Mouse (Mus musculus): Measurements from ENCODE around the gene Sdk2. TPM values are rescaled to one million over a fixed set of nuclear protein-coding genes. Genes with fewer than 3 reads are reported as not detected.

The Sdk2 gene
- polyA plus RNA-seq, 1 experiment = 6.7 TPM

DNA sequence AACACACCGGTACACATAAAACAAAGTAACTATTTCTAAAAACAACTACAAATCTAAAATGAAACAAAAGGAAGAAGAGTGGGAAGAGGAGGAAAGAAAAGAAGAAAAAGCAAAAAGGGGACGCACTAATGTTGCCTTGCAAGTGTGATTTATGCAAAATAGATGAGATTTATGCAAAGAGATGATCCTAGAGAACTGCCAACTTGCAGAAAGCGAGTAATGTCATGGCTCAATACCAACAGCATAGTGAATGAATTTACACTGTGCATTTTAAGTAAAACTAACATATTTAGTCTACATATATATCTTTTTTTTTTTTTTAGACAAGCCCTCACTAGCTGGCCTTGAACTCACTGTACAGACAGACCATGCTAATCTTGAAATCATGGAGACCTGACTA, 292.1 kb downstream of the Sdk2 start:
- DNase-seq (ENCODE audit: low read depth) = peak; percentile 61
- TF ChIP-seq CTCF (IDR thresholded peaks at IDR 0.05; ENCODE audit: borderline replicate concordance, extremely low read depth, insufficient read depth, insufficient read length) (no peak), POLR2A (IDR thresholded peaks at IDR 0.05; ENCODE audit: borderline replicate concordance, extremely low read depth, insufficient read depth, insufficient read length, poor library complexity, severe bottlenecking) (no peak)

DNA sequence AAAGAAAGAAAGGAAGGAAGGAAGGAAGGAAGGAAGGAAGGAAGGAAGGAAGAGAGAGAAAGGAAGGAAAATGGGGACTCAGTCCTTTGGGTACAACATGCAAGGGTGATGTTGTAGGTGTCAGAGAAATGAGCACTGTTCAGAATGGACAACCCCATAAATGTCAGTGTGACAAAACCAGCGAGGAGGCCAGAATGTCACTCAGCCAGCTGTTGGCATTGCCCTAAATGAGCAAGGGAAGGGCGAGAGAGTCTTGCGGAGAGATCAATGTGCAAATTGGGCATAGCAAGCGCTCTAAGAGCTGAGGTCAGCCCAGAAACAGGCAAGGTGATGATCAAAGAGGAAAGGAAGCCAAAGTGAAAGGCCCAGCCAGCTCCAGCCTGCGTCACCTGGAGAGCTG, 293.7 kb downstream of the Sdk2 start:
- no peak for DNase-seq (ENCODE audit: low read depth)
- TF ChIP-seq CTCF (IDR thresholded peaks at IDR 0.05; ENCODE audit: borderline replicate concordance, extremely low read depth, insufficient read depth, insufficient read length) = no peak
- no peak for TF ChIP-seq POLR2A (IDR thresholded peaks at IDR 0.05; ENCODE audit: borderline replicate concordance, extremely low read depth, insufficient read depth, insufficient read length, poor library complexity, severe bottlenecking)

DNA sequence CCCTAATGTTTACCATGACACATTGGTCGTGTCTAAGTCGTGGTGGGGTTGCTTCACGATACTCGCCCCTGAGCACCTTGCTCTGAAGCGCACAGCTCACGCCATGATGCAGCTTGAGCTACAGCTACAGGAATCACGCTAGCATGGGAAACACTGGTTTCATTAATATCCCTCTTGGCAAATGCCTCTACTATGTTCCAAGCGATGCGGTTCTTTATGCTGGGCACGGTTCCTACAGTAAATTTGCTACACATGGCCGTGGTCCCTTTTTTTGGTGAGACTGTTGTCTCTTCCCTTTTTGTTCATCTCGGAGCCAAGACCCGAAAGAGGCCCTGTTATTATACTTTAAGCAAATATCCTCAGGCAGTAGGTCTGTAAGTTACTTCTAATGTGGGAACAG, 295.7 kb downstream of the Sdk2 start:
- DNase-seq (ENCODE audit: low read depth) = no peak
- TF ChIP-seq POLR2A (IDR thresholded peaks at IDR 0.05; ENCODE audit: borderline replicate concordance, extremely low read depth, insufficient read depth, insufficient read length, poor library complexity, severe bottlenecking) (no peak), CTCF (IDR thresholded peaks at IDR 0.05; ENCODE audit: borderline replicate concordance, extremely low read depth, insufficient read depth, insufficient read length) (no peak)

DNA sequence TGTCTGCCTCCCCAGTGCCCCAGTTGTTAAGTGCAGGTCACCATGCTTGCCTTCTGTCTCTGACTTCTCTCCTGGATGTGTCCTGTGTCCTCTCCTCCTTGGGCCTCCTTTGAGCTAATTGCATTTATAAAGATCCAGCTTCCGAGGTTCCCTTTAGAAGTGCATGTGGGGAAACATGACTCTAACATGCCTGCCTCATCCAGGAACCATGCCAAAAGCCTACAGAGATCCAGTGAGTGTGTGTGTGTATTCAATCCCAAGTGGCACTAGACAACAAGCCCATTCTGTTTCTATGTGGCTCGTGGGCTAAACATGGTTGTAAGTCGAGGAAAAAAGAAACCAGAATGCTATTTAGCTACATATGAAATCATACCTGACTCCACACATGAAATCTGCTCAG, 298.5 kb downstream of the Sdk2 start:
- DNase-seq (ENCODE audit: low read depth) = peak; percentile 64

DNA sequence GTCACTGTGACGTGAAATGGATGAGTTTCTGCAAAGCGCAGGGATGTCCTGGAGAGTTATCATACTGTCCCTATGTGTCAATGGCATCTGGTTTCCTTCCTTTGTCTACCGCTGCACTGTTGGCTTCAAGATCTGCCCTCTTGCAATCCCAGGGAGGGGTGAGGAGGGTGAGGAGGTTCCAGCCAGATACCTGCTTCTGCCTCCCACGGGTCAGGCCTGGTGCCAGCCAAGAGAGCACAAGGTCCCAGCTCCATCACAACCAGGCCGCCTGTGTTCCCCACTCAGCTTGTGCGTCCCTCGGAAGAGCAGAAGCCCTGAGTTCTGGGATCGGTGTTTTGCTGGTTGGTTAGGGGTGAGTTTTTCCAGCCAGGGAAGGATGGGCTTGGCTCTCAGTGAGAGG, 299.6 kb downstream of the Sdk2 start:
- no peak for TF ChIP-seq POLR2A (IDR thresholded peaks at IDR 0.05; ENCODE audit: borderline replicate concordance, extremely low read depth, insufficient read depth, insufficient read length, poor library complexity, severe bottlenecking)
- TF ChIP-seq CTCF (IDR thresholded peaks at IDR 0.05; ENCODE audit: borderline replicate concordance, extremely low read depth, insufficient read depth, insufficient read length) = no peak
- no peak for DNase-seq (ENCODE audit: low read depth)

More for the DNA sequence above, 298.5 kb downstream of the Sdk2 start:
- no peak for TF ChIP-seq POLR2A (IDR thresholded peaks at IDR 0.05; ENCODE audit: borderline replicate concordance, extremely low read depth, insufficient read depth, insufficient read length, poor library complexity, severe bottlenecking)
- no peak for TF ChIP-seq CTCF (IDR thresholded peaks at IDR 0.05; ENCODE audit: borderline replicate concordance, extremely low read depth, insufficient read depth, insufficient read length)

DNA sequence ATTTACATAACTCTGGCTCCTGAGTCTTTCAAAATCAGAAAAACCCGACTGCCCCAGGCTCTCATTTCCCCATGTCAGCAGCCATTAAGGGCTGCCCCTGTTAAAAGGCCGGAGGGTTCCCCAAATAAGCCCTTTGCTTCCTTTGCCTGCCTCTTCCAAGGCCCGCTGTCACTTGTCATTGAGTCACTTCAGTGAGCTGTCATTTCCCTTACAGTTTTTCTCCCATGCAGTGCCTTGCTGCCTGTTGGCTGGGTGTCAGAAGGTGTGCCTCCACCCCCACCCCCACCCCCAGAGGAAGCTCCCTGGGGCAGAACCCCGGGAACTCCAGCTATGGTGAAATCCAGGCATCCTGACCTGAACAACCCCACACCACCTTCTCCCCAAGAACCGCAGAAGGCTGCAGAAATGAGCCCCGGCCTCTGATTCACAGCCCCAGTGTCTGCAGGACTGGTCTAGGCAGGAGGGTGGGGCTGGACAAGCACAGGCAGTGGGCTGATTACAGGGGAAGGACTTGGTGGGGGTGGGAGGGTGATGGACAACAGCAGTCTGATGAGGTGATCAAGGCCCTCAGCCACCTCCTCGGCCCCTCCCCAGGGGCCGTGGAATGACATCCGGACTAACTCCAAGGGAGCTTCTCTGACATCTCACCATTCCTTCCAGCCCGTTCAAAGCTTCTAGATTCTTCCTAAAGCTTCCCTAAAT, 300.4 kb downstream of the Sdk2 start:
- no peak for TF ChIP-seq POLR2A (IDR thresholded peaks at IDR 0.05; ENCODE audit: borderline replicate concordance, extremely low read depth, insufficient read depth, insufficient read length, poor library complexity, severe bottlenecking)
- DNase-seq (ENCODE audit: low read depth) = no peak

DNA sequence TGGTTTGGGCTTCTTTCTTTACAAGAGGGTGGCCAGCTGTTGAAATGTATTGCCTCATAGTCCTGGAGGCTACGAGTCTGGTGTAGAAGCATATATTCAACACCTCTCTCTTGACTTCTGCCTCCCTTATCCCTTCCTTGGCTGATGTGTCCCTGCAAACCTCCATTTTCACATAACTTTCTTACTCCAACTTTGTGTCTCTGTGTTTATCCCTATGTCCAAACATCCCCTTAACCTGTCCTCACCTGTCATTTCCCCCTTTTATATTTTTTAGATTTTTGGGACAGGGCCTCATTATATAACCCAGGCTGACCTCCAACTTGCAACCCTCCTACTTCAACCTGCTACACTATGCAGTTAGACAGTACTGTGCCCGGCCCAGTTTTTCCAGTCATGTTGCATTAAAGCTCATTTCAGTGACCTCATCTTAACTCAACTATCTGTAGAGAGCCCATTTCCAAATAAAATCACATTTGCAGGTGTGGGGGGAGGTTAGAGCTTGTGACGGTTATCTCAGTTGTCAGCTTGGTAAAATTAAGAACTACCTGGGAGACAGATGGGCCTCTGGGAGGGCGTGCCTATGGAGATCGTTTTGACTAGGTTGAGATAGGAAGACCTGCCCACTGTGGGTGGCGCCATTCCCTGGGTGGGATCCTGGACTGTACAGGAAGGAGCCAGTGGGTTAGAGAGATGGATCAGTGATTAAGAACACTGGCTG, 302.6 kb downstream of the Sdk2 start:
- no peak for TF ChIP-seq CTCF (IDR thresholded peaks at IDR 0.05; ENCODE audit: borderline replicate concordance, extremely low read depth, insufficient read depth, insufficient read length)
- no peak for TF ChIP-seq POLR2A (IDR thresholded peaks at IDR 0.05; ENCODE audit: borderline replicate concordance, extremely low read depth, insufficient read depth, insufficient read length, poor library complexity, severe bottlenecking)
- DNase-seq (ENCODE audit: low read depth) = no peak

DNA sequence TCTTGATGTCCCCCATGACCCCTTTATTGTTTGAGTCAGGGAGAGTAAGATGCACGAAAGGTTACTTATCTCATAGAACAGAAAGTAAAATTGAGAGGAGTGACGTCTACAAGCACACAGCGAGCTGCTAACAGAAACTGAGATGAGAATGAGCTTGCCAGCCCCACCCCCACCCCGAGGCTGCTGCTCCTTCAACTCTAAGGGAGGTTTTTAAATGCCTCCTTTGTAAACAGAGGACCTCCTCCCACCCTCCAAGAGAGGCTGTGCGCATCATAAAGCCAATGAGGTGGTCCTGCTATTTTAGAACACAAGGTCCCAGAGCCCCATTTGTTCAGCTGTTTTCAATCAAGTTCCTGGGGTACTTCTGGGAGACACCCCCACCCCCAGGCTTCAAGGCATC, 303.4 kb downstream of the Sdk2 start:
- peak; percentile 44 for DNase-seq (ENCODE audit: low read depth)
- TF ChIP-seq CTCF (IDR thresholded peaks at IDR 0.05; ENCODE audit: borderline replicate concordance, extremely low read depth, insufficient read depth, insufficient read length) (no peak), POLR2A (IDR thresholded peaks at IDR 0.05; ENCODE audit: borderline replicate concordance, extremely low read depth, insufficient read depth, insufficient read length, poor library complexity, severe bottlenecking) (no peak)

DNA sequence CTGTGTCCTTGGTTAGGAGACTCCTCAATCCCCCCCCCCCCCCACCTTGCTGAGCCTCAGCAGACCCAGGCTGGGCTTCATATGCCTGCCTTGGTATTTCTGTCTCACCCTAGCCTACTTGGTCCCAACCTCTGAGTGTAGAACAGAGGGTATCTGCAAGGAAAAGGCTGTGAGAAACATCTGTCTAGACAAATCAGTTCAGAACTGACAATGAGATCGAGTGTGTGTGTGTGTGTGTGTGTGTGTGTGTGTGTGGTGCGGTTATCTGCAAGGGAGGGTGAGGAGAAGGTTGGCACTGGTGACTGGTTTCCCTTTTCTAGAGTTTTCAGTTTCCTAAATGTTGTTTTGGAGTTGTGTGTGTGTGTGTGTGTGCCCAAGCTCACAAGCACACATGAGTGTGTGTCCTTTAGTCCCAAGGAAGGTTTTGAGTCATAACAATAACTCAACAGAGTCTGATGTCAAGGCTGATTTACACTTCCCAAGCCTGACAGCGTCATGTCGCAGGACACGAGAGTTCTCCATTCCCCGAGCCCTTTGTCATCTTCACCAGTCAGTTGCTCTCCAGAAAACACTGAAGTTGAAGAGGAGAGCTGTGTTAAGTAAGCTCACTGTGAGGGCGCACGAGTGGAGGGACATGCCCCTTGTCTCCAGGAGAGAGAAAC, 304.6 kb downstream of the Sdk2 start:
- DNase-seq (ENCODE audit: low read depth) = no peak
- TF ChIP-seq CTCF (IDR thresholded peaks at IDR 0.05; ENCODE audit: borderline replicate concordance, extremely low read depth, insufficient read depth, insufficient read length) = no peak
- no peak for TF ChIP-seq POLR2A (IDR thresholded peaks at IDR 0.05; ENCODE audit: borderline replicate concordance, extremely low read depth, insufficient read depth, insufficient read length, poor library complexity, severe bottlenecking)

DNA sequence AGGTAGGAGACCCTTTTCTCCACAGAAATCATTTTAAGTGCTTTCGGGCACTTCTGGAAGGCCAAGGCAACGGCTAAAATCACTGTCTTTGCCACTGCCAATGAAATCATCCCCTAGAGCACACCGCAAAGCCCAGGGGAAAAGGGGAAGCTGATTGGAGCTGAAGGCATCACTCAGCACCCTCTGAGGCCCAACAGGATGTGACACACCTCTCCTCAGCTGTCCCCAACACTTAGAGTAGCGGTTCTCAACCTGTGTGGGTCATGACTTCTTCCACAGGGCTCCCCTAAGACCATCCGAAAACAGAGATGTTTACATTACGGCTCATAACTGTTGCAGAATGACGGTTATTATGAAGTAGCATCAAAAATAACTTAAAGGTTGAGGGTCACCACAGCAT, 305.2 kb downstream of the Sdk2 start:
- no peak for DNase-seq (ENCODE audit: low read depth)

DNA sequence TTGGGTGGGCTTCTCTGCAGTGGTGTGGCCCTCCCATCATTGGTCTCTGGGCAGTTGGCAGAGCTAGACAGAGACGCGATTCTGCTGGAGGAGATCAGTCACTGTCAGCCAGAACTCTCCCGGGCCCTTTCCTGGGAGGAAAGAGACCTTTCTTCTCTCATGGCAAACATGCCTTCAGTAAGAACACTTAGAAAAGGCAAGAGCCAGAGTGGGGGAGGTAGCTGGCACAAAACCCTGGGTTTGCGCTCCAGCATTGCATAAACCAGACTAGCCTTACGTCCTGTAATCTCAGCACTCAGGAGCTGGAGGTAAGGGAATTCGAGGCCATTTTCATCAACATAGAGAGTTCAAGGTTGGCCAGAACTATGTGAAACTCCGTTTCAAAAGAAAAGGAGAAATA, 306.4 kb downstream of the Sdk2 start:
- no peak for DNase-seq (ENCODE audit: low read depth)
- TF ChIP-seq CTCF (IDR thresholded peaks at IDR 0.05; ENCODE audit: borderline replicate concordance, extremely low read depth, insufficient read depth, insufficient read length) (no peak), POLR2A (IDR thresholded peaks at IDR 0.05; ENCODE audit: borderline replicate concordance, extremely low read depth, insufficient read depth, insufficient read length, poor library complexity, severe bottlenecking) (no peak)

More for the DNA sequence above, 305.2 kb downstream of the Sdk2 start:
- TF ChIP-seq CTCF (IDR thresholded peaks at IDR 0.05; ENCODE audit: borderline replicate concordance, extremely low read depth, insufficient read depth, insufficient read length) = no peak
- TF ChIP-seq POLR2A (IDR thresholded peaks at IDR 0.05; ENCODE audit: borderline replicate concordance, extremely low read depth, insufficient read depth, insufficient read length, poor library complexity, severe bottlenecking) = no peak
